Mouse (Mus musculus) kidney, postnatal 0 days (tissue): Measurements from ENCODE around the gene Dcakd. TPM values are rescaled to one million over a fixed set of nuclear protein-coding genes. Genes with fewer than 3 reads are reported as not detected.

Experiments used
- ATAC-seq: fragments of 200-750 bp; cut with Nextera tagmentation; replicated peaks from 2 replicates; pipeline ENCODE4 v1.8.0; 2017; ENCODE audit warnings: low read depth, moderate number of reproducible peaks, moderate TSS enrichment, moderate library complexity; ENCODE audit not compliant: low FRiP score
- DNase-seq: peaks from one replicate; pipeline ENCODE4 v3.0.0-alpha.2; 2016; ENCODE audit warnings: low spot score
- H3K27ac ChIP-seq: fragments of 300-500 bp; sonication (generic); 2 replicates; pipeline ENCODE4 v1.5.1; 2014; ENCODE audit warnings: mild to moderate bottlenecking
- H3K27me3 ChIP-seq: fragments of 300-500 bp; sonication (generic); 2 replicates; pipeline ENCODE4 v1.6.1; 2014; ENCODE audit warnings: low read length, mixed read lengths; ENCODE audit not compliant: insufficient read depth
- H3K36me3 ChIP-seq: fragments of 300-500 bp; sonication (generic); 2 replicates; pipeline ENCODE4 v1.6.1; 2014; ENCODE audit warnings: low read length, mixed read lengths; ENCODE audit not compliant: insufficient read depth
- H3K4me1 ChIP-seq: fragments of 300-500 bp; sonication (generic); replicated peaks from 2 replicates; pipeline ENCODE4 v1.6.1; 2014; ENCODE audit warnings: antibody characterized with exemption, low read length, mixed read lengths; ENCODE audit not compliant: insufficient read depth
- H3K4me2 ChIP-seq: fragments of 300-500 bp; sonication (generic); 2 replicates; pipeline ENCODE4 v1.6.1; 2014; ENCODE audit warnings: mild to moderate bottlenecking, low read length, moderate library complexity, mixed read lengths
- H3K4me3 ChIP-seq: fragments of 300-500 bp; sonication (generic); replicated peaks from 2 replicates; pipeline ENCODE4 v1.5.1; 2014; ENCODE audit warnings: low read depth, low read length
- H3K9ac ChIP-seq: fragments of 300-500 bp; sonication (generic); 2 replicates; pipeline ENCODE4 v1.6.1; 2014; ENCODE audit warnings: low read depth, low read length
- H3K9me3 ChIP-seq: fragments of 300-500 bp; sonication (generic); replicated peaks from 2 replicates; pipeline ENCODE4 v1.6.1; 2016; ENCODE audit warnings: low read length, inconsistent platforms, mixed read lengths
- CTCF ChIP-seq: IDR thresholded peaks from 2 replicates; pipeline ENCODE4 v1.5.1; 2016; ENCODE audit warnings: antibody characterized with exemption, low read depth, mild to moderate bottlenecking, moderate library complexity
- WGBS: fragments of 180-500 bp; shearing (Covaris S2); extraction: QIAGEN DNeasy Blood & Tissue Kit; methylation state at CpG from one replicate; pipeline ENCODE4 v1.1.7; 2014; 5-methylcytosine and 5-hydroxymethylcytosine counted together
- polyA plus RNA-seq: library from polyadenylated mRNA; unstranded; fragments of >200 nt; fragmentation: Nextera tagmentation; extraction: Ambion mirVana; gene quantifications from 2 replicates; pipeline ENCODE4 v1.2.1, GENCODE M21; 2015

The Dcakd gene
- polyA plus RNA-seq, 1 experiment from 2014 or later, result 103 TPM

GRCm38 (mm10) chr11:103005254-103005981 is 22.7 kb downstream of the Dcakd start:
- H3K4me2 ChIP-seq, result no peak overlapping the region
- no peak overlapping the region for H3K4me3 ChIP-seq
- H3K9me3 ChIP-seq, result no peaks in the 10 kb centered on the region
- no peak overlapping the region for H3K27ac ChIP-seq
- TF ChIP-seq CTCF, result no peak
- no peaks in the 10 kb centered on the region for H3K36me3 ChIP-seq
- 71% methylated on average over 11 of the region's 11 CpGs for WGBS
- H3K4me1 ChIP-seq, result 0 out of 2 replicates have a peak, but pooled peaks cover 5% of the 10 kb centered on the region
- DNase-seq (no peak), ATAC-seq (no peak)
- no peaks in the 10 kb centered on the region for H3K27me3 ChIP-seq
- no peak overlapping the region for H3K9ac ChIP-seq

- Histone ChIP-seq H3K9ac (no peak overlapping the region), H3K4me1 (0 out of 2 replicates have a peak, but pooled peaks cover 5% of the 10 kb centered on the region), H3K36me3 (no peaks in the 10 kb centered on the region), H3K27ac (no peak overlapping the region), H3K4me3 (no peak overlapping the region), H3K9me3 (no peaks in the 10 kb centered on the region), H3K4me2 (no peak overlapping the region), H3K27me3 (no peaks in the 10 kb centered on the region)
- DNase-seq (no peak), ATAC-seq (no peak)
- no peak for TF ChIP-seq CTCF
- 93% methylated on average over 1 of the region's 1 CpGs for WGBS
Measured at GRCm38 (mm10) chr11:103004852-103005251, 23.3 kb downstream of the Dcakd start.

DNA sequence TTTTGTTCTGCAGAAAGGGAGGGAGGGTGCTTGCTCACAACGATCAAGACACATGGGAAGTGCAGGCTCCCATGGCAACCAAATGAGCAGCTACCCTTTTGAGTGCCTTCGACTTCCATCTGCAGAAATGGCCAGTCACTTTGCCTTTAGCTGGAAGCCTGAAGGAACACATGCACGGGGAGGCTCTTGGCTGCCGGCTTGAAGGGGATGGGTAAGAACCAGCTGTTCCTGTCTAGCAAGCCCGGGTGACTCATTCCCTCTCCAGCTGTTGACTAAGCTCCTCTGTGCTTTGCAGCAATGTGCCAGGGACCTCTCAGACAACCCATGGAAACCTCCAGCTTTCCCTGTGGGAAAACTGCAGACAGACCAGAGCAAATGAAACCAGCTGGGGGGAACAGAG is 24.9 kb downstream of the Dcakd start:
- ATAC-seq, result peak; percentile 66
- DNase-seq, result peak; percentile 91

GRCm38 (mm10) chr11:103001063-103001462 is 27.1 kb downstream of the Dcakd start:
- H3K4me1 ChIP-seq, result no peaks in the 10 kb centered on the region
- WGBS, result 89% methylated on average over 5 of the region's 5 CpGs
- no peak overlapping the region for H3K4me3 ChIP-seq
- no peak for TF ChIP-seq CTCF
- H3K9me3 ChIP-seq, result no peaks in the 10 kb centered on the region
- no peaks in the 10 kb centered on the region for H3K27me3 ChIP-seq
- ATAC-seq, result no peak
- no peak overlapping the region for H3K27ac ChIP-seq
- peaks cover 31% of the 10 kb centered on the region for H3K36me3 ChIP-seq
- H3K4me2 ChIP-seq, result no peak overlapping the region
- no peak overlapping the region for H3K9ac ChIP-seq
- no peak for DNase-seq

More for the DNA sequence above, 24.9 kb downstream of the Dcakd start:
- Histone ChIP-seq H3K4me3 (no peak overlapping the region), H3K9ac (no peak overlapping the region), H3K4me1 (0 out of 2 replicates have a peak, but pooled peaks cover 5% of the 10 kb centered on the region), H3K9me3 (no peaks in the 10 kb centered on the region), H3K27me3 (no peaks in the 10 kb centered on the region), H3K27ac (no peak overlapping the region), H3K36me3 (peaks cover 13% of the 10 kb centered on the region; the same call in 1 of the 2 replicates), H3K4me2 (no peak overlapping the region)
- TF ChIP-seq CTCF, result no peak
- WGBS, result 35% methylated on average over 5 of the region's 5 CpGs

DNA sequence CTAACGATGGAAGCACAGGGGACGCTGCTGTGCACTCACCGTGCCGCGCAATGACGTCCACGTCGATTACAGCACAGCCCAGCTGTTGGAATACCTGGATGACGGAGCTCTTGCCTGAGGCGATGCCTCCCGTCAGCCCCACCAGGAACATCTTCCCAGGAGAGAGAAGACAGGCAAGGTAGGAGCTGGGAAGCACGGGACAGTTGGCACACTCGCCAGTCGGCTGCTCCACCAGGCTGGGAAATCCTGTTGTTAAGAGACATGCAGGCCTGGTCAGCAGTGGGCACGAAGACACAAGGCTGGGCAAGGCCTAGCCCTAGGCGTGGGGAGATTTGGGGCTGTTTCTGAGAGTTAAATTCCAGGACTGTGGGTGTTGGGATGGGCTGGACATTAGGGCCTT is 28.0 kb downstream of the Dcakd start:
- Histone ChIP-seq H3K4me1 (no peaks in the 10 kb centered on the region), H3K36me3 (peaks cover 38% of the 10 kb centered on the region), H3K4me2 (no peak overlapping the region), H3K9me3 (no peaks in the 10 kb centered on the region), H3K27ac (no peak overlapping the region), H3K9ac (no peak overlapping the region), H3K27me3 (no peaks in the 10 kb centered on the region), H3K4me3 (no peak overlapping the region)
- WGBS, result 90% methylated on average over 16 of the region's 16 CpGs
- TF ChIP-seq CTCF, result no peak
- ATAC-seq (no peak), DNase-seq (no peak)

DNA sequence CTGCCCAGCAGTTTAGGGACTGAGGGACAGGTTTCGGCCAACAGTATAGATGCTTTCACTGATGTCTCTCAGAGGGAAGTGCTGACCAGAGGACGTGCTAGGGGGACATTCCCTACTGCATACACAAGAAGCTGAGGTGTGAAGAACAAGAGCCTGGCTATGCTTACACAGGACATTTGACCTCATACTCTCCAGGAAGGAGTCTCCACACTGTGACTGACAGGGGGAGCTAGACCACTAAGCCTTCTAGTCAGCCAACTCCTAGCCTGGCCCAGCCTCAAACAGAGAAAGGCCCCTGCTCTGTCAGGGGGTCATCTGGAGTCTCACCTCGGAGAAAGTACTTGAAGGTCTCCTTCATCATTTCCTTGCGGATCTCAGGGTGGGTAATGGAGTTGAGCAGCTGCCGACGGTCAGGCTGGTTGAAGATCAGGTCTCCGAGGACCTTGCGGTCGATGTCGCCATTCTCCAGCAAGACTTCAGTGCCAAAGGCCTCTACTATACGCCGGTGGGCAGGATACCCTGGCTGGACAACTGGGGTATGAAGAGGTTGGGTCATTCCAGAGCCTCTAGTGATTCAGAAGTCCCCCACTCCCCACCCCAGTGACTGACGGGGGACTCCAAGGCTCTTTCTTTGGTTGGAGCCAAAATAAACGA is 28.7 kb downstream of the Dcakd start:
- Histone ChIP-seq H3K9me3 (no peaks in the 10 kb centered on the region), H3K27ac (no peak overlapping the region), H3K9ac (no peak overlapping the region), H3K4me2 (no peak overlapping the region), H3K4me1 (no peaks in the 10 kb centered on the region), H3K4me3 (no peak overlapping the region), H3K36me3 (peaks cover 45% of the 10 kb centered on the region), H3K27me3 (no peaks in the 10 kb centered on the region)
- 0 out of 2 replicates have a peak, but pooled peaks have one; percentile 4 for TF ChIP-seq CTCF
- WGBS, result 81% methylated on average over 14 of the region's 14 CpGs
- ATAC-seq (no peak), DNase-seq (no peak)
